Mouse (Mus musculus) ES-E14 (cell line): ENCODE results near the gene Krt88.

ENCODE experiments used
- CHD2 ChIP-seq: IDR thresholded peaks from 2 replicates; pipeline ENCODE4 v1.6.1; 2014; ENCODE audit warnings: mild to moderate bottlenecking, low read depth, low read length, inconsistent platforms
- MAFK ChIP-seq: IDR thresholded peaks from 2 replicates; pipeline ENCODE4 v1.6.1; 2014; ENCODE audit warnings: mild to moderate bottlenecking, low read depth, low read length, inconsistent platforms; ENCODE audit not compliant: insufficient read depth

DNA sequence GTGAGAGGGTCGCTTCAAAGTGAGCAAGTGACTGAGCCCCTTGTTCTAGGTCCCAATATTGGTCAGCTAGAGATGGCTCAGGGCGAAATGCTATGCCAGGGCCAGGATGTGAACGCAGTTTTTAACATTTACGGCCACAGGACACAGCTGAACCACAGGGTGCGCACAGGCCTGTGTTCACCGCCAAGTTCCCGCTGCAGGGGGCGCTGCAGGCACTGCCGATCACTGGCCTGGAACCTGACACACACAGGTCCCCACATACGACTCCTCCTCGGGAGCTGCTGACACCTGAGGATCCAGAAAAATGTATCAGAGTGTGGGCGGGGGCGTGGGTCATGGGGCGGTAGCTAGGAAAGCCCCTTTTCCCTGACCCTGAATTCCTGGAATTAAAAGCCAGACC is 11.7 kb downstream of the Krt88 start:
- TF ChIP-seq CHD2 (no peak), MAFK (no peak)
